Mouse (Mus musculus) megakaryocyte, embryonic 14.5 days (primary cell): ENCODE results near the gene Pank1.

Experiments
- FLI1 ChIP-seq: IDR thresholded peaks from 2 replicates; pipeline ENCODE4 v1.6.1; 2012; ENCODE audit warnings: low read length, inconsistent platforms, mixed read lengths
- GATA1 ChIP-seq: IDR thresholded peaks from 3 replicates; pipeline ENCODE4 v1.6.1; 2012; ENCODE audit warnings: mixed read lengths, low read length, inconsistent platforms, borderline replicate concordance

DNA sequence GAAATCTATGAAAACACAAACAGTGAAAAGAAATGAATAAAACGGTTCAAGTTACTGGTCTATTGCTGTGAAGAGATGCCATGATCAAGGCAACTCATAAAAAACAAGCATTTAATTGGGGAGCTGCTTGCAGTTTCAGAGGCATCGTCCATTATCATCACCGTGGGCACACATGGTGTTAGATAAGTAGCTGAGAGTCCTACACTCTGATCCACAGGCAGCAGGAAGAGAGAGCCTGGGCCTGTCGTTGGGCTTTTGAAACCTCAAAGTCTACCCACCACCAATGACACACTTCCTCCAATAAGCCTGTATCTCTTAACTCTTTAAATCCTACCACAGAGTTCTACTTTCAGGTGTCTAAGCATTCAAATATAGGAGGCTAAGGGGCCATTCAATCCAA is 15.8 kb upstream of the Pank1 start:
- TF ChIP-seq GATA1 (no peak), FLI1 (no peak)
